Mouse (Mus musculus) midbrain, embryonic 11.5 days (tissue): ENCODE data around the gene Gm8232. TPM values are rescaled to one million over a fixed set of nuclear protein-coding genes. Genes with fewer than 3 reads are reported as not detected.
"Not testable (repeated sequence)": the region's sequence is repeated elsewhere in the genome, so short reads cannot be mapped to it uniquely, and the experiment has no call there.

ENCODE experiments used
- ATAC-seq: fragments of 200-750 bp; cut with Nextera tagmentation; 2 replicates; pipeline ENCODE4 v1.8.0; 2017; ENCODE audit warnings: moderate TSS enrichment, moderate library complexity; ENCODE audit not compliant: low FRiP score
- DNase-seq: peaks from one replicate; pipeline ENCODE4 v3.0.0; 2015; ENCODE audit warnings: low spot score; ENCODE audit errors: missing footprints
- H3K27ac ChIP-seq: fragments of 300-500 bp; sonication (generic); 2 replicates; pipeline ENCODE4 v1.5.1; 2014; ENCODE audit warnings: low read depth, low read length
- H3K27me3 ChIP-seq: fragments of 300-500 bp; sonication (generic); 2 replicates; pipeline ENCODE4 v1.6.1; 2014; ENCODE audit warnings: mild to moderate bottlenecking, low read length, moderate library complexity, mixed read lengths; ENCODE audit not compliant: control insufficient read depth, insufficient read depth
- H3K36me3 ChIP-seq: fragments of 300-500 bp; sonication (generic); 2 replicates; pipeline ENCODE4 v1.6.1; 2014; ENCODE audit warnings: mild to moderate bottlenecking, low read length, moderate library complexity, mixed read lengths; ENCODE audit not compliant: control insufficient read depth, insufficient read depth
- H3K4me1 ChIP-seq: fragments of 300-500 bp; sonication (generic); 2 replicates; pipeline ENCODE4 v1.6.1; 2014; ENCODE audit warnings: low read length; ENCODE audit not compliant: control insufficient read depth, insufficient read depth
- H3K4me2 ChIP-seq: fragments of 300-500 bp; sonication (generic); 2 replicates; pipeline ENCODE4 v1.6.1; 2014; ENCODE audit warnings: mild to moderate bottlenecking, moderate library complexity
- H3K4me3 ChIP-seq: fragments of 300-500 bp; sonication (generic); 2 replicates; pipeline ENCODE4 v1.5.1; 2014; ENCODE audit warnings: low read depth, low read length
- H3K9ac ChIP-seq: fragments of 300-500 bp; sonication (generic); 2 replicates; pipeline ENCODE4 v1.6.1; 2014; ENCODE audit warnings: low read length
- H3K9me3 ChIP-seq: fragments of 300-500 bp; sonication (generic); 2 replicates; pipeline ENCODE4 v1.6.1; 2016; ENCODE audit warnings: low read length; ENCODE audit not compliant: control insufficient read depth
- WGBS: fragments of 180-500 bp; shearing (Covaris S2); extraction: QIAGEN DNeasy Blood & Tissue Kit; methylation state at CpG from one replicate; pipeline ENCODE4 v1.1.7; 2014; 5-methylcytosine and 5-hydroxymethylcytosine counted together
- polyA plus RNA-seq: library from polyadenylated mRNA; unstranded; fragments of >200 nt; fragmentation: Nextera tagmentation; extraction: Ambion mirVana; gene quantifications from 2 replicates; pipeline ENCODE4 v1.2.1, GENCODE M21; 2014

The Gm8232 gene
- not detected in 2 replicates for polyA plus RNA-seq

DNA sequence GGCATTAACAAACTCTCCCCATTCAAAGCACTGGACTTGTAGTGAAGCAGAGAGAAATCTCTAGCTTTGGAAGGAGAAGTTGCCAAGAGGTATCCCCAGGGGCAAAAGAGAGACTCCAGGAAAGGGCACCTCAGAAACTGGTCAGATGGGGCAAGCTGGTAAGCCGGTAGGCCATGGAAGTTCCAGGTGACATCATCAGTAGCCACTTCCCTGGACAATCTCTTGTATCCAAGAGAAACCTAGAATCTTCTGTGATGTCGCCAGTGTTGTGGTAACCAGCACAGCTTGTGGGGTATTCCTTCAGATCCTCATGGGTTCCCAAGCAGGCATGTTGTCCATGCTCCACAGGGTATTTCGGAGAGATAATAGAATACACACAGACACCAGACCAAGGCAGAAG is at the start of gene Gm8232:
Gm8232 (plus strand) TSS at position 301 of the 400 bp plus-strand sequence.
- not testable (repeated sequence) for H3K27me3 ChIP-seq, ATAC-seq, H3K36me3 ChIP-seq, H3K4me1 ChIP-seq, H3K4me2 ChIP-seq, DNase-seq, H3K27ac ChIP-seq, H3K4me3 ChIP-seq, H3K9me3 ChIP-seq, H3K9ac ChIP-seq
- WGBS, result 87% methylated on average over 3 of the region's 3 CpGs

- WGBS, result 84% methylated on average over 3 of the region's 4 CpGs
- DNase-seq, H3K27ac ChIP-seq, H3K4me2 ChIP-seq, H3K27me3 ChIP-seq, H3K4me3 ChIP-seq, H3K4me1 ChIP-seq, H3K9me3 ChIP-seq, ATAC-seq, H3K36me3 ChIP-seq, H3K9ac ChIP-seq: not testable (repeated sequence)
Measured at GRCm38 (mm10) chr14:44384233-44384632, 49.2 kb upstream of the Gm8232 start.

DNA sequence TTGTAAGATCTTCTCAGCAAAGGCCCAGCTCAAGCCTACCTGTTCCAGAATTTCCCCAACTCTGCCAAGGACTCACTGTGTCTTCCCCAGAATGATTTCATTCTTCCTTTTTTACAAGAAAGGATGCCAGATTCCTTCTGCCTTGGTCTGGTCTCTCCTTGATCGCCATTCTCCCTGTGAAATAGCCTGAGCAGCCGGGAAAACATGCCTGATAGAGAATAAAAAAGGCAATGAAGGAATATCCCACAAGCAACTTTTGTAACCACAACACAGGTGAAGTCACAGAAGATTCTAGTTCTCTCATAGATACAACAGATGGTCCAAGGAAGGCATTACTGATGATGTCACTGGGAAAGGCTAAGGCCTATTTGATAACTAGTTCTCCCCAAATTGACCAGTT is 22.8 kb upstream of the Gm8232 start, which contains the start of gene Gm3371:
Gm3371 (minus strand) TSS at position 101 of the 400 bp plus-strand sequence.
- not testable (repeated sequence) for H3K27ac ChIP-seq, H3K9me3 ChIP-seq, H3K4me1 ChIP-seq, DNase-seq, H3K4me3 ChIP-seq, ATAC-seq, H3K4me2 ChIP-seq, H3K9ac ChIP-seq, H3K36me3 ChIP-seq, H3K27me3 ChIP-seq
- WGBS, result no CpG with 5 or more reads among the region's 2 CpGs

Other genes starting within 250 kb of the Gm8232 start
- not detected in 2 replicates for gene Gm8212, start 236.0 kb upstream of the Gm8232 start, polyA plus RNA-seq
- not detected in 2 replicates for gene 4930503E14Rik, start 220.4 kb upstream of the Gm8232 start, polyA plus RNA-seq
- gene Gm8220, start 148.1 kb upstream of the Gm8232 start, polyA plus RNA-seq, result not detected in 2 replicates
- gene Gm5930, start 95.1 kb upstream of the Gm8232 start, polyA plus RNA-seq, result not detected in 2 replicates
- not detected in 2 replicates for gene Gm8229, start 68.3 kb upstream of the Gm8232 start, polyA plus RNA-seq
- not detected in 2 replicates for gene Gm3371, start 22.9 kb upstream of the Gm8232 start, polyA plus RNA-seq
- gene BC061237, start 58.8 kb downstream of the Gm8232 start, polyA plus RNA-seq, result not detected in 2 replicates
- gene Gm17093, start 84.6 kb downstream of the Gm8232 start, polyA plus RNA-seq, result not detected in 2 replicates
- not detected in 2 replicates for gene Gm8247, start 149.5 kb downstream of the Gm8232 start, polyA plus RNA-seq
- gene Gm5624, start 194.3 kb downstream of the Gm8232 start, polyA plus RNA-seq, result not detected in 2 replicates